Mouse (Mus musculus): ENCODE measurements around the gene Pex11b. TPM values are rescaled to one million over a fixed set of nuclear protein-coding genes. Genes with fewer than 3 reads are reported as not detected.
"Not testable (repeated sequence)": the region's sequence is repeated elsewhere in the genome, so short reads cannot be mapped to it uniquely, and the experiment has no call there.

The Pex11b gene
- polyA plus RNA-seq, 1 experiment from 2014 or later = 67.0 TPM

DNA sequence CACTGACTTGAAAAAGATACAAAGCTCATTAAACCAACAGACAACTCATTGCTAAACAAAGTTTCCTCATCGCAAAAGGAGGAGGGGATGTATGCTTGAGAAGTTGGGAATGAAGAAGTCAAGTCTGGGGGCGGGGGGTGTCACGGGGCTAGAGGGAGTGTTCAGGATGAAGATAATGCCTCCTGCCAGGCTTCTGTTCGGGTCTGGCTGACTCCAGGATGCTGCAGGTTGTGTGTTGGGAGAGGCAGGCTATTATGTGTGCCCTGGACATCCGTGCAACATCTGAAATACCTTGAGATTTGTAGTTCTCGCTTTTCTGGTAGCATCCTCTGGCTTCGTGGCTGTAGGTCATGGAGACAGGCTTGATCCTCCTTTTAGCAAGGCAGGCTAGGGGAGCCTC is 43.3 kb downstream of the Pex11b start:
- H3K9ac ChIP-seq (ENCODE audit: low read depth, low read length) = no peak overlapping the region
- H3K9me3 ChIP-seq (replicated peaks; ENCODE audit: control insufficient read depth, low read length, poor library complexity, severe bottlenecking) = no peaks in the 10 kb centered on the region
- 53% methylated on average over 7 of the region's 7 CpGs for WGBS
- no peaks in the 10 kb centered on the region for H3K36me3 ChIP-seq (ENCODE audit: control insufficient read depth, insufficient read depth, low read length)
- no peak for ATAC-seq
- no peak overlapping the region for H3K4me3 ChIP-seq (ENCODE audit: low read depth, low read length)
- H3K27me3 ChIP-seq (ENCODE audit: control insufficient read depth, insufficient read depth, low read depth, low read length) = no peaks in the 10 kb centered on the region
- no peak overlapping the region for H3K4me2 ChIP-seq (ENCODE audit: low read length)
- no peak overlapping the region for H3K27ac ChIP-seq (ENCODE audit: low read length)
- H3K4me1 ChIP-seq (ENCODE audit: control insufficient read depth, insufficient read depth, low read length) = 0 out of 2 replicates have a peak, but pooled peaks cover 6% of the 10 kb centered on the region

DNA sequence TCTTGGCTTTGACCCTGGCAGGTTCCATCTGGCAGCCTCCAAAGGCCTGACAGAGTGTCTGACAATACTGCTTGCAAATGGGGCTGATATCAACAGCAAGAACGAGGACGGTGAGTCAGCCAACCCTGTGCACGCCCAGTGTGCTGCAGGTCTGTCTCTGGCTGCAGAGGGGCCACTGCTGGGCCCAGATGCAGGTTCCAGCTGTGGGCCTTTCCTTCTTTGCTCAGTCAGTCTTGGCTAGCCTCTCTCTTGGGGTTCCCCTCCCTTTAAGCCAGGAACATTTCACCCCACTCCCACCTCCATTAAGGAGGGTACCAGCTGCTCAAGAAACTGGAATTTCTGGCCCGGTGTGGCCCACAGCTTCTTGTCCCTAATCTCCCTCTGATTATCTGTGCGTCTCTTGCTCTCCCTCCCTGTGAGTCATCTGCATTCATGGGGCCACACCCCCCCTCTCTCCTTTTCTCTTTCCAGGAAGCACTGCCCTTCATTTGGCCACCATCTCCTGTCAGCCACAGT is 44.0 kb downstream of the Pex11b start:
- Histone ChIP-seq H3K9ac (ENCODE audit: low read depth, low read length) (0 out of 2 replicates have a peak overlapping the region, but pooled peaks have one; percentile 25), H3K27ac (ENCODE audit: low read length) (no peak overlapping the region), H3K36me3 (ENCODE audit: control insufficient read depth, insufficient read depth, low read length) (no peaks in the 10 kb centered on the region), H3K4me3 (ENCODE audit: low read depth, low read length) (no peak overlapping the region), H3K4me2 (ENCODE audit: low read length) (no peak overlapping the region), H3K4me1 (ENCODE audit: control insufficient read depth, insufficient read depth, low read length) (0 out of 2 replicates have a peak, but pooled peaks cover 6% of the 10 kb centered on the region), H3K9me3 (replicated peaks; ENCODE audit: control insufficient read depth, low read length, poor library complexity, severe bottlenecking) (no peaks in the 10 kb centered on the region), H3K27me3 (ENCODE audit: control insufficient read depth, insufficient read depth, low read depth, low read length) (no peaks in the 10 kb centered on the region)
- ATAC-seq = no peak
- 19% methylated on average over 5 of the region's 5 CpGs for WGBS

DNA sequence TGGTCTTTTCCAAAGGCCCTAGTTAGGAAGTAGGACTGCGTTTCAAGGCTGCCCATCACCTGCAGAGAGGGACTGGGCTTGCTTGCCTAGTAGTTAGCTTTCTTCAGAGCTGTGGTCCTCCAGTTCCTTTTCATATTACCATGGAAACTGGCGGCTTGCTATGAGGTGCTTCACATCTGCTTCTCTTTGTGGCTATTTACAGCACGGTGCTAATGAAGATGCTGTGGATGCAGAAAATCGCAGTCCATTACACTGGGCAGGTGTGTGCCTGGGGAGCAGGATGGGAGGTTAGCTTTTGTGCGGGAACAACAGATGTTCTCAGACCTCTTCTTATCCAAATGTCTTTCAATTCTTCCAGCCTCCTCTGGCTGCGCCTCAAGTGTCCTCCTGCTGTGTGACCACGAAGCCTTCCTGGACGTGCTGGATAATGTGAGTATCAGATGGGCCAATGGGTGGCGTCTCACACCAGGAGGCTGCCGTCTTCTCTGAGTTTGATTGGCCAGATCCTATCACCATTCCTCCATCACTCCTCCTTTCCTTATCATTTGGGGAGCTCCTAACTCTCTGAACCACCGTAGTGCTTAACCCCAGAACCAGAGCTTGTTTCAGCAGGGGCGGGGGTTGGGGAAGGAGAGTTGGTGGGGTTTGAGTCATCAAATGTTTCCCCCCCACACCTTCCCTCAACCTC is 45.2 kb downstream of the Pex11b start:
- Histone ChIP-seq H3K4me3 (ENCODE audit: low read depth, low read length) (no peak overlapping the region), H3K36me3 (ENCODE audit: control insufficient read depth, insufficient read depth, low read length) (no peaks in the 10 kb centered on the region), H3K27ac (ENCODE audit: low read length) (no peak overlapping the region), H3K4me2 (ENCODE audit: low read length) (peak overlapping the region; percentile 2; the same call in 1 of the 2 replicates), H3K9ac (ENCODE audit: low read depth, low read length) (no peak overlapping the region), H3K9me3 (replicated peaks; ENCODE audit: control insufficient read depth, low read length, poor library complexity, severe bottlenecking) (no peaks in the 10 kb centered on the region), H3K27me3 (ENCODE audit: control insufficient read depth, insufficient read depth, low read depth, low read length) (no peaks in the 10 kb centered on the region), H3K4me1 (ENCODE audit: control insufficient read depth, insufficient read depth, low read length) (0 out of 2 replicates have a peak, but pooled peaks cover 6% of the 10 kb centered on the region)
- 17% methylated on average over 12 of the region's 12 CpGs for WGBS
- ATAC-seq = peak; percentile 83

DNA sequence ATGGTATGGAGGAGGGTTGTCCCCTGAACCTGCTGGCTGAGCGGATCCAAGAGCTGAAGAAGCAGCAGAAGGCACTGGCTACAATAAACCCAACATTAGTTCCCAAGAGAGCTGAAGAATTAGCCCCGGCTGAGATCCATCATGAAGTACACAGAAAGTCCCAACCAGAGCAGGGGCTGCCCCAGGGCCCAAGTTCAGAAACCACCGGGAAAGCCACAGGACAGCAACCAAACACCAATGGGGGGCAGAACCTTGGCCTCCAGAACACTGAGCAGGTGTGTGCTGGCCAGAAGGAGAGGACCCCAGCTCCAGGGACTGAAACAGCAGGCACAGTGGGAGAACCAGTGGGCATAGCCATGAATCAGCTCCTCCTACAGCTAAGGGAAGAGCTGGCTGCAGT is 48.3 kb downstream of the Pex11b start:
- H3K27me3 ChIP-seq (ENCODE audit: control insufficient read depth, insufficient read depth, low read depth, low read length) = no peaks in the 10 kb centered on the region
- H3K4me1 ChIP-seq (ENCODE audit: control insufficient read depth, insufficient read depth, low read length) = 0 out of 2 replicates have a peak, but pooled peaks cover 6% of the 10 kb centered on the region
- H3K9me3 ChIP-seq (replicated peaks; ENCODE audit: control insufficient read depth, low read length, poor library complexity, severe bottlenecking) = no peaks in the 10 kb centered on the region
- 85% methylated on average over 3 of the region's 3 CpGs for WGBS
- no peaks in the 10 kb centered on the region for H3K36me3 ChIP-seq (ENCODE audit: control insufficient read depth, insufficient read depth, low read length)
- ATAC-seq = no peak
- no peak overlapping the region for H3K27ac ChIP-seq (ENCODE audit: low read length)
- no peak overlapping the region for H3K4me2 ChIP-seq (ENCODE audit: low read length)
- no peak overlapping the region for H3K9ac ChIP-seq (ENCODE audit: low read depth, low read length)
- no peak overlapping the region for H3K4me3 ChIP-seq (ENCODE audit: low read depth, low read length)

DNA sequence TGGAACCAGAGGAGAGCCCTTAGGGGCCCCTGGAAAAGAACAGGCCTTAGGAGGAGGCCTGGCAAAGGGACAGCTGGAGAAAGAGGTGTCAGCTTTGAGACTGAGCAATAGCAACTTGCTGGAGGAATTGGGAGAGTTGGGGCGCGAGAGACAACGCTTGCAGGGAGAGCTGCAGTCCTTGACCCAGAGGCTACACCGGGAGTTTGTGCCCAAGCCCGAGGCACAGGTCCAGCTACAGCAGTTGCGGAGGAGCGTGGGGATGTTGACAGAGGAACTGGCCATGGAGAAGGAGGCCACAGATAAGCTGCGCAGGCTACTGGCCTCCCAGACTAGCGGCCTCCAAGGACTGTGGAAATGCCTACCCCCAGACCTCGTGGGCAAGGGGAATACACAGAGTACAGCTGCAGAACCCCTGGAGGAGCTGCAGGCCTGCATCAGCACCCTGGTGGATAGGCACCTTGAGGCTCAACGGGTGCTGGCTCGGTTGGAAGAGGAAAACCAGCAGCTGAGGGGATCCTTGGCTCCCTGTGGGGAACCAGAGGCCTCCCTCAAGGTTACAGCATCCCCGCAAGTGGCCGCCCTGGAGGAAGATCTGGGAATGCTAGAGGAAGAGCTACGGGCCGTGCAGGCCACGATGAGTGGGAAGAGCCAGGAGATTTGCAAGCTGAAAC is 49.1 kb downstream of the Pex11b start:
- H3K4me2 ChIP-seq (ENCODE audit: low read length) = peak overlapping the region; percentile 47
- no peaks in the 10 kb centered on the region for H3K27me3 ChIP-seq (ENCODE audit: control insufficient read depth, insufficient read depth, low read depth, low read length)
- H3K27ac ChIP-seq (ENCODE audit: low read length) = no peak overlapping the region
- no peaks in the 10 kb centered on the region for H3K36me3 ChIP-seq (ENCODE audit: control insufficient read depth, insufficient read depth, low read length)
- H3K9me3 ChIP-seq (replicated peaks; ENCODE audit: control insufficient read depth, low read length, poor library complexity, severe bottlenecking) = no peaks in the 10 kb centered on the region
- ATAC-seq = no peak
- 58% methylated on average over 17 of the region's 17 CpGs for WGBS
- no peak overlapping the region for H3K9ac ChIP-seq (ENCODE audit: low read depth, low read length)
- H3K4me1 ChIP-seq (ENCODE audit: control insufficient read depth, insufficient read depth, low read length) = 0 out of 2 replicates have a peak, but pooled peaks cover 6% of the 10 kb centered on the region
- H3K4me3 ChIP-seq (ENCODE audit: low read depth, low read length) = peak overlapping the region; percentile 23; the same call in 1 of the 2 replicates

DNA sequence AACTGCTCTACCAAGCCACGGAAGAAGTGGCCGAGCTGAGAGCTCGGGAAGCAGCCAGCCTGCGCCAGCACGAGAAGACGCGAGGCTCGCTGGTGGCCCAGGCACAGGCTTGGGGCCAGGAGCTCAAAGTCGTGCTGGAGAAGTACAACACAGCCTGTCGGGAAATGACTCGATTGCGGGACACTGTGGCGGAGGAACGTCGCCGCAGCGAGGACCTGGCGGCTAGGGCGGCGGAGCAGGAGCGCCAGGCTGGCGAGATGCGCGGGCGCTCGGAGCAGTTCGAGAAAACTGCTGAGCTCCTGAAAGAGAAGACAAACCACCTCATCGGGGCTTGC is 49.6 kb downstream of the Pex11b start:
- peak overlapping the region; percentile 47 for H3K4me2 ChIP-seq (ENCODE audit: low read length)
- H3K9me3 ChIP-seq (replicated peaks; ENCODE audit: control insufficient read depth, low read length, poor library complexity, severe bottlenecking) = no peaks in the 10 kb centered on the region
- H3K27ac ChIP-seq (ENCODE audit: low read length) = no peak overlapping the region
- no peaks in the 10 kb centered on the region for H3K36me3 ChIP-seq (ENCODE audit: control insufficient read depth, insufficient read depth, low read length)
- H3K9ac ChIP-seq (ENCODE audit: low read depth, low read length) = no peak overlapping the region
- no peaks in the 10 kb centered on the region for H3K27me3 ChIP-seq (ENCODE audit: control insufficient read depth, insufficient read depth, low read depth, low read length)
- ATAC-seq = no peak
- WGBS = 43% methylated on average over 28 of the region's 28 CpGs
- 0 out of 2 replicates have a peak, but pooled peaks cover 4% of the 10 kb centered on the region for H3K4me1 ChIP-seq (ENCODE audit: control insufficient read depth, insufficient read depth, low read length)
- peak overlapping the region; percentile 23; the same call in 1 of the 2 replicates for H3K4me3 ChIP-seq (ENCODE audit: low read depth, low read length)

DNA sequence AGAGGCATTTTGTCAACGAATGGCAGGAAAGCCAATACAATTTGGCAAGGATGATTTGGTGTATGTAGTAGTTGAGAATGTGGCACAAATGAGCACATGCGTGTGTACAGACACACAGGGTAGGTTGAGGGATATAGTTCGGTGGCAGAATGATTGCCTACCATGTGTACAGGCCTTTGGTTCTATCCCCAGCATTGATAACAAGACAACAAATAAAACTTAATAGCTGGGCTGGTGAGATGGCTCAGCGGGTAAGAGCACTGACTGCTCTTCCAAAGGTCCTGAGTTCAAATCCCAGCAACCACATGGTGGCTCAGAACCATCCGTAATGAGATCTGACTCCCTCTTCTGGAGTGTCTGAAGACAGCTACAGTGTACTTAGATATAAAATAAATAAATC is 50.9 kb downstream of the Pex11b start:
- not testable (repeated sequence) for H3K9me3 ChIP-seq (replicated peaks; ENCODE audit: control insufficient read depth, low read length, poor library complexity, severe bottlenecking); H3K27me3 ChIP-seq (ENCODE audit: control insufficient read depth, insufficient read depth, low read depth, low read length); H3K4me2 ChIP-seq (ENCODE audit: low read length); ATAC-seq; H3K4me1 ChIP-seq (ENCODE audit: control insufficient read depth, insufficient read depth, low read length); H3K4me3 ChIP-seq (ENCODE audit: low read depth, low read length); H3K9ac ChIP-seq (ENCODE audit: low read depth, low read length); H3K27ac ChIP-seq (ENCODE audit: low read length); H3K36me3 ChIP-seq (ENCODE audit: control insufficient read depth, insufficient read depth, low read length)
- 96% methylated on average over 5 of the region's 5 CpGs for WGBS

DNA sequence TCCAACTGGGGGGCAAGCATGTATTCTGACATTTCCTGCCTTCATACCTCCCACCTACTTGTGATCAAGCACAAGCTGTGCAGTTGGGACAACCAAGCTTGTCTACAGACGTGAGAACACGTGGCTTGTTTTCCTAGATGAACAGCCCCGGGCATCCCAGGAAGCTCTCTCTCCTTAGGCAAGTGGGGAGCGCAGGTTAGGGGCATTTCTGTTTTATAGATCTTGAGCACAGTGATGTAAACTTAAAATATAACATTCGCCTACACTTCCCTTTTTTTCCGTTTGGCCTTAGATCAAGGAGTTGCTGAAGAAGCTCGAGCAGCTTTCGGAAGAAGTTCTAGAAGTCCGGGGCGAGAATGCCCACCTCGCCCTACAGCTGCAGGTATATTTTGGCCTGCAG is 53.7 kb downstream of the Pex11b start:
- H3K27me3 ChIP-seq (ENCODE audit: control insufficient read depth, insufficient read depth, low read depth, low read length) = no peaks in the 10 kb centered on the region
- no peak overlapping the region for H3K27ac ChIP-seq (ENCODE audit: low read length)
- ATAC-seq = no peak
- 86% methylated on average over 11 of the region's 11 CpGs for WGBS
- H3K4me3 ChIP-seq (ENCODE audit: low read depth, low read length) = no peak overlapping the region
- no peaks in the 10 kb centered on the region for H3K9me3 ChIP-seq (replicated peaks; ENCODE audit: control insufficient read depth, low read length, poor library complexity, severe bottlenecking)
- H3K4me2 ChIP-seq (ENCODE audit: low read length) = no peak overlapping the region
- H3K36me3 ChIP-seq (ENCODE audit: control insufficient read depth, insufficient read depth, low read length) = no peaks in the 10 kb centered on the region
- no peak overlapping the region for H3K9ac ChIP-seq (ENCODE audit: low read depth, low read length)
- no peaks in the 10 kb centered on the region for H3K4me1 ChIP-seq (ENCODE audit: control insufficient read depth, insufficient read depth, low read length)

DNA sequence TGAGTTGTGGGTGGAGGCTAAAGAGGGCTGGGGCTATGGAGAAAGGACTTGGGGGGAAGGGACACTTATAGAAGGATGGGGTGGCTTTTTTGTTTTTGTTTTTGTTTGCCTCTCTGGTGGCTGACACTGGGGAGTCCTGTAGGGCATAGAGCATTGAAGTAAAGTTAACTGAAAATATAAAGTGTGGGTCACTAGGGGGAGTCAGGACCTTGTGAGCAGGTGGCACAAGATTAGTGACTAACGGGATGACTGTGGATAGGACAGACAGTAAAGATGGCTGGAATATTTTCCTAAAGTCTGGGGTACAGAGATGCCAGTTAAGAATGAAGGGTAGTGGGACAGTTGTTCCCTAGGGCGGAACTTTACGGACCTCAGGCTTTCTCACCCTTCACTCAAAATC is 55.1 kb downstream of the Pex11b start:
- no peak overlapping the region for H3K27ac ChIP-seq (ENCODE audit: low read length)
- H3K36me3 ChIP-seq (ENCODE audit: control insufficient read depth, insufficient read depth, low read length) = no peaks in the 10 kb centered on the region
- H3K9ac ChIP-seq (ENCODE audit: low read depth, low read length) = no peak overlapping the region
- no peaks in the 10 kb centered on the region for H3K9me3 ChIP-seq (replicated peaks; ENCODE audit: control insufficient read depth, low read length, poor library complexity, severe bottlenecking)
- ATAC-seq = no peak
- H3K4me3 ChIP-seq (ENCODE audit: low read depth, low read length) = no peak overlapping the region
- 39% methylated on average over 3 of the region's 3 CpGs for WGBS
- no peak overlapping the region for H3K4me2 ChIP-seq (ENCODE audit: low read length)
- no peaks in the 10 kb centered on the region for H3K27me3 ChIP-seq (ENCODE audit: control insufficient read depth, insufficient read depth, low read depth, low read length)
- H3K4me1 ChIP-seq (ENCODE audit: control insufficient read depth, insufficient read depth, low read length) = no peaks in the 10 kb centered on the region

All from midbrain, embryonic 16.5 days (tissue).